Mouse (Mus musculus) stomach, embryonic 14.5 days (tissue): ENCODE results near the gene Tnfaip2. TPM values are rescaled to one million over a fixed set of nuclear protein-coding genes. Genes with fewer than 3 reads are reported as not detected.

Experiments
- ATAC-seq: fragments of 200-750 bp; cut with Nextera tagmentation; 2 replicates; pipeline ENCODE4 v1.8.0; 2017; ENCODE audit warnings: low read depth, moderate TSS enrichment; ENCODE audit not compliant: insufficient number of reproducible peaks, insufficient read depth, low FRiP score
- H3K27ac ChIP-seq: fragments of 300-500 bp; sonication (generic); 2 replicates; pipeline ENCODE4 v1.5.1; 2014; ENCODE audit warnings: mild to moderate bottlenecking, low read length, moderate library complexity, mixed read lengths
- H3K27me3 ChIP-seq: fragments of 300-500 bp; sonication (generic); 2 replicates; pipeline ENCODE4 v1.6.1; 2014; ENCODE audit warnings: low read length, control low read depth, mixed read lengths; ENCODE audit not compliant: control insufficient read depth, insufficient read depth
- H3K36me3 ChIP-seq: fragments of 300-500 bp; sonication (generic); 2 replicates; pipeline ENCODE4 v1.6.1; 2014; ENCODE audit warnings: mild to moderate bottlenecking, control low read depth, low read length, moderate library complexity, mixed read lengths; ENCODE audit not compliant: control insufficient read depth, insufficient read depth
- H3K4me1 ChIP-seq: fragments of 300-500 bp; sonication (generic); 2 replicates; pipeline ENCODE4 v1.6.1; 2014; ENCODE audit warnings: low read length, control low read depth, mixed read lengths; ENCODE audit not compliant: control insufficient read depth, insufficient read depth
- H3K4me2 ChIP-seq: fragments of 300-500 bp; sonication (generic); replicated peaks from 2 replicates; pipeline ENCODE4 v1.6.1; 2014; ENCODE audit warnings: low read depth, low read length, control low read depth
- H3K4me3 ChIP-seq: fragments of 300-500 bp; sonication (generic); 2 replicates; pipeline ENCODE4 v1.5.1; 2014; ENCODE audit warnings: low read depth, low read length, control low read depth
- H3K9ac ChIP-seq: fragments of 300-500 bp; sonication (generic); replicated peaks from 2 replicates; pipeline ENCODE4 v1.6.1; 2014; ENCODE audit warnings: low read depth, mild to moderate bottlenecking, control low read depth, low read length, moderate library complexity, mixed read lengths
- H3K9me3 ChIP-seq: fragments of 300-500 bp; sonication (generic); 2 replicates; pipeline ENCODE4 v1.6.1; 2016; ENCODE audit warnings: low read depth, low read length, control low read depth; ENCODE audit not compliant: control insufficient read depth
- WGBS: fragments of 180-500 bp; shearing (Covaris S2); extraction: QIAGEN DNeasy Blood & Tissue Kit; methylation state at CpG from one replicate; pipeline ENCODE4 v1.1.7; 2014; 5-methylcytosine and 5-hydroxymethylcytosine counted together
- polyA plus RNA-seq: library from polyadenylated mRNA; unstranded; fragments of >200 nt; fragmentation: Nextera tagmentation; extraction: Ambion mirVana; gene quantifications from 2 replicates; pipeline ENCODE4 v1.2.1, GENCODE M21; 2014

The Tnfaip2 gene
- polyA plus RNA-seq, 1 experiment from 2014 or later, result 5.0 TPM

DNA sequence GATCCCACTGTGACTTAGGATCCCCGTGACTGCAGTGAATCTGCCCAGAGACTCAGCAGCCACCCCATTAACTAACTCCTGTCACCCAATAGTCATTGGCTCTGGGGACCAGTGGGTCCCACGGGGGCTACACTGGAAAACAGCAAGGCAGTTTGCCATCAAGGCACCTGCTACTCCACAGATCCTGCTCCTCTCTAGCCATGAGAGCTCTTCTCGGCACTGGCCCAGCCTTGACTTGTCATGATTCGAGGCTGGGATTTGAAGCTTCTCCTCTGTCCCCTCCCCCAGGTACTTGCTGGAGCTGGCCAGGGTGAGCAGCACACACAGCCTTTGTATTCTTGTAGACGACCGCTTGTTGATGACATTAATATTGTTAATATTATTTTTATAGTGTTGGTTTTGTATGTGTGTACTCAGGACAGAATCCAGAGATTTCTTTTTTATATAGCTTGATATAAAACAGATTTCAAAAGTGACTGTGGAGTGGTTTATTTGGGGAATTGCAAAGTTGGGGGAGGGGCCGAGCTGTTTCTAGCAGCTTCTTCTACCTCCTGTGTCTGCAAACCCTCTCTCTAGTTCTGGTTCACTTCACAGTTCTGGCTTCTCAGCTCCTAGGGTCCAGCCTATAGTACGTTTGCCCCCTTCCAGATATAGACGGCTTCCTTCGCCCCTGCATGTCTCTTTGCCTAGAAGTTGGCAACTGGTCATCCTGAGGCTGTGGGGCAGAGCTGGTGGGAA lies 12.4 kb downstream of the Tnfaip2 start:
- Histone ChIP-seq H3K9ac (no peak overlapping the region), H3K27me3 (peaks cover 4% of the 10 kb centered on the region; the same call in 1 of the 2 replicates)

GRCm38 (mm10) chr12:111455311-111455846 lies 13.1 kb downstream of the Tnfaip2 start:
- Histone ChIP-seq H3K27me3 (peaks cover 4% of the 10 kb centered on the region; the same call in 1 of the 2 replicates), H3K4me3 (no peak overlapping the region), H3K27ac (no peak overlapping the region; the same call in 1 of the 2 replicates), H3K36me3 (no peaks in the 10 kb centered on the region), H3K4me1 (peaks cover 19% of the 10 kb centered on the region), H3K4me2 (no peak overlapping the region), H3K9ac (no peak overlapping the region), H3K9me3 (no peaks in the 10 kb centered on the region)
- ATAC-seq, result no peak
- WGBS, result 65% methylated on average over 12 of the region's 12 CpGs

More for the DNA sequence above, 12.4 kb downstream of the Tnfaip2 start:
- Histone ChIP-seq H3K9me3 (no peaks in the 10 kb centered on the region), H3K27ac (no peak overlapping the region; the same call in 1 of the 2 replicates), H3K4me1 (peaks cover 22% of the 10 kb centered on the region), H3K4me2 (no peak overlapping the region), H3K4me3 (no peak overlapping the region), H3K36me3 (no peaks in the 10 kb centered on the region)
- 51% methylated on average over 10 of the region's 10 CpGs for WGBS
- no peak for ATAC-seq

DNA sequence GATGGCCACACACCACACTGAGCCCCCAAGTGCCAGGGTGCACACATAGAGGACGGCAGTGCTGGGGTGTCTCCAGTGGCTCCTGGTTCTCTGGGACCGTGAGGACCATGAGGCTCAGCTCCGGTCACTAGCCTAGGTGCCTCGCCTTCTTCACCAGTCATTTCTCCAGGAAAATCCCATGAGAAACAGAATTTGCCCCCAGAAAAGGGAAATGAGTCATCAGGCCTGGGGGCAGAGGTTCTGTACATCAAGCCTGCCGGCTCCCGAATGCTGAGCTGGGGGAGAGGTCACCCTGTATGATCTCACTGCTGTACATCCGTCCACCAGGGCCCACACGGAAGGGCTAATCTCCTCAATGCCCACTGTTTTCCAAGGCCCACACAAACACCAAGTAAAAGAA lies 13.6 kb downstream of the Tnfaip2 start:
- Histone ChIP-seq H3K4me3 (no peak overlapping the region), H3K9ac (no peak overlapping the region), H3K36me3 (no peaks in the 10 kb centered on the region), H3K4me1 (peaks cover 19% of the 10 kb centered on the region), H3K27me3 (peaks cover 4% of the 10 kb centered on the region; the same call in 1 of the 2 replicates), H3K27ac (no peak overlapping the region), H3K4me2 (no peak overlapping the region), H3K9me3 (no peaks in the 10 kb centered on the region)
- 60% methylated on average over 8 of the region's 8 CpGs for WGBS
- ATAC-seq, result no peak

- Histone ChIP-seq H3K4me1 (peaks cover 19% of the 10 kb centered on the region), H3K36me3 (no peaks in the 10 kb centered on the region)
- no peak for ATAC-seq
Observed at GRCm38 (mm10) chr12:111457742-111458141, 15.5 kb downstream of the Tnfaip2 start.

GRCm38 (mm10) chr12:111463570-111463969 lies 21.3 kb downstream of the Tnfaip2 start:
- H3K4me1 ChIP-seq, result no peaks in the 10 kb centered on the region
- H3K4me3 ChIP-seq, result no peak overlapping the region
- no peak overlapping the region for H3K27ac ChIP-seq
- H3K9ac ChIP-seq, result no peak overlapping the region
- no peak overlapping the region for H3K4me2 ChIP-seq
- H3K27me3 ChIP-seq, result no peaks in the 10 kb centered on the region
- H3K9me3 ChIP-seq, result no peaks in the 10 kb centered on the region
- ATAC-seq, result no peak
- no peaks in the 10 kb centered on the region for H3K36me3 ChIP-seq
- 69% methylated on average over 7 of the region's 7 CpGs for WGBS

More at GRCm38 (mm10) chr12:111457742-111458141, 15.5 kb downstream of the Tnfaip2 start:
- H3K27me3 ChIP-seq, result no peaks in the 10 kb centered on the region
- H3K9me3 ChIP-seq, result no peaks in the 10 kb centered on the region
- no peak overlapping the region for H3K9ac ChIP-seq
- 73% methylated on average over 1 of the region's 1 CpGs for WGBS
- no peak overlapping the region for H3K27ac ChIP-seq
- no peak overlapping the region for H3K4me3 ChIP-seq
- no peak overlapping the region for H3K4me2 ChIP-seq

DNA sequence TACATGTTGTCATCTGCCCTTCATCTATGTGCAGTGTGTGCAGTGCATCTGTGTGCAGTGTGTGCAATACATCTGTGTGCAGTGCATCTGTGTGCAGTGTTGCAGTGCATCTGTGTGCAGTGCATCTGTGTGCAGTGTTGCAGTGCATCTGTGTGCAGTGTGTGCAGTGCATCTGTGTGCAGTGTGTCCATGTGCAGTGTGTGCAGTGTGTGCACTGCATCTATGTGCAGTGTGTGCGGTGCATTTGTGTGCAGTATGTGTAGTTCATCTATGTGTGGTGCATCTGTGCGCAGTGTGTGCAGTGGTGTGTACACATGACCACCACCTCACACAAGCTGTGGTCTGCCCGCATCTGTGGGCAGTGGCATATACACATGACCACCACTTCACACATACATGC lies 24.1 kb downstream of the Tnfaip2 start:
- ATAC-seq, result no peak
- Histone ChIP-seq H3K4me3 (no peak overlapping the region), H3K27ac (no peak overlapping the region), H3K4me2 (no peak overlapping the region), H3K27me3 (no peaks in the 10 kb centered on the region; the same call in 1 of the 2 replicates), H3K9me3 (no peaks in the 10 kb centered on the region), H3K4me1 (no peaks in the 10 kb centered on the region), H3K36me3 (no peaks in the 10 kb centered on the region), H3K9ac (no peak overlapping the region)
- 90% methylated on average over 3 of the region's 3 CpGs for WGBS

DNA sequence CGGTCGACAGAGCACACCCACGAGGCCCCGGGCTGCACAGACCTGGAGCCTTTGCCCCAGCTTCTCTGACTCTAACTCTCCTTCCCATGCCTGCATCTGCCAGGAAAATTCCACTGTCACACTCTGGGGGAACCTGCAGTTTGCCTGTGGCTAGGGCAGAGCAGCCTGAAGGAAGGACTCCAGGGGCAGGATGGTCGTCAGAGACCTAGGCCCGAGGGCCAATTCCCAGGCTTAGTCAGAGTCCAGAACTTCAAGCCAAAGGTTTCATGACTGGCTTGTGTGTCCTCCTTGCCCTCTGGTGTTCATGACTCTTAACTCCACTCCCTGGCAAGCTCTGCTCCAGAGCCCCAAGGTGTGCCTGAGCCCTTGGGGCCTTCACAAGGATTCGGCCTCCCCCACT lies 25.9 kb downstream of the Tnfaip2 start:
- H3K4me2 ChIP-seq, result no peak overlapping the region
- no peak overlapping the region for H3K9ac ChIP-seq
- no peaks in the 10 kb centered on the region for H3K36me3 ChIP-seq
- H3K4me3 ChIP-seq, result no peak overlapping the region
- WGBS, result 78% methylated on average over 7 of the region's 7 CpGs
- H3K4me1 ChIP-seq, result no peaks in the 10 kb centered on the region
- H3K9me3 ChIP-seq, result no peaks in the 10 kb centered on the region
- H3K27ac ChIP-seq, result no peak overlapping the region
- H3K27me3 ChIP-seq, result no peaks in the 10 kb centered on the region; the same call in 1 of the 2 replicates
- ATAC-seq, result no peak

DNA sequence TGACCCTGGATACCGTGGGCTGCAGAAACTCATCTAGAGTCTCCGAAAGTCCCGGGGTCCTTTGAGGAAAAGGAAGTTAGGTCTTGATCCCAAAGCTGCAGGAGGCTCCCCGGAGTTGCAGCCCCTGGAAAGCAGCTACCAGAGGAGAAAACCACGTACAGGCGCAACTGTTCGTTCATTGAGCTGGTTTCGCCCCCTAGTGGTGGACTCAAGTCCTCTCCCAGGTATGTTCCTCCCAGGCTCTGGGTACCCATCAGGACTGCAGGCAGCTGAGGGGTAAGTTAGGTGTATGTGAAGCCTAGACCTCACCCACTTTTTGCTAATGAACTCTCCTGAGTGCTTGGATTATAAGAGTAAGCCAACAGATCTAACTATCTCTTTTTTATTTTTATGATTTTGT lies 27.2 kb downstream of the Tnfaip2 start:
- H3K36me3 ChIP-seq, result no peaks in the 10 kb centered on the region
- no peak overlapping the region for H3K27ac ChIP-seq
- H3K27me3 ChIP-seq, result no peaks in the 10 kb centered on the region; the same call in 1 of the 2 replicates
- H3K4me2 ChIP-seq, result no peak overlapping the region
- no peak overlapping the region for H3K4me3 ChIP-seq
- H3K9me3 ChIP-seq, result no peaks in the 10 kb centered on the region
- ATAC-seq, result no peak
- 5% methylated on average over 8 of the region's 8 CpGs for WGBS
- no peak overlapping the region for H3K9ac ChIP-seq
- H3K4me1 ChIP-seq, result no peaks in the 10 kb centered on the region; the same call in 1 of the 2 replicates
